Mouse (Mus musculus) ES-CJ7 (cell line): ENCODE measurements around the gene Magi1.

Experiments
- DNase-seq: peaks from one replicate; pipeline ENCODE4 v3.0.0; 2011; ENCODE audit warnings: low read depth, low spot score

Magi1 gene

DNA sequence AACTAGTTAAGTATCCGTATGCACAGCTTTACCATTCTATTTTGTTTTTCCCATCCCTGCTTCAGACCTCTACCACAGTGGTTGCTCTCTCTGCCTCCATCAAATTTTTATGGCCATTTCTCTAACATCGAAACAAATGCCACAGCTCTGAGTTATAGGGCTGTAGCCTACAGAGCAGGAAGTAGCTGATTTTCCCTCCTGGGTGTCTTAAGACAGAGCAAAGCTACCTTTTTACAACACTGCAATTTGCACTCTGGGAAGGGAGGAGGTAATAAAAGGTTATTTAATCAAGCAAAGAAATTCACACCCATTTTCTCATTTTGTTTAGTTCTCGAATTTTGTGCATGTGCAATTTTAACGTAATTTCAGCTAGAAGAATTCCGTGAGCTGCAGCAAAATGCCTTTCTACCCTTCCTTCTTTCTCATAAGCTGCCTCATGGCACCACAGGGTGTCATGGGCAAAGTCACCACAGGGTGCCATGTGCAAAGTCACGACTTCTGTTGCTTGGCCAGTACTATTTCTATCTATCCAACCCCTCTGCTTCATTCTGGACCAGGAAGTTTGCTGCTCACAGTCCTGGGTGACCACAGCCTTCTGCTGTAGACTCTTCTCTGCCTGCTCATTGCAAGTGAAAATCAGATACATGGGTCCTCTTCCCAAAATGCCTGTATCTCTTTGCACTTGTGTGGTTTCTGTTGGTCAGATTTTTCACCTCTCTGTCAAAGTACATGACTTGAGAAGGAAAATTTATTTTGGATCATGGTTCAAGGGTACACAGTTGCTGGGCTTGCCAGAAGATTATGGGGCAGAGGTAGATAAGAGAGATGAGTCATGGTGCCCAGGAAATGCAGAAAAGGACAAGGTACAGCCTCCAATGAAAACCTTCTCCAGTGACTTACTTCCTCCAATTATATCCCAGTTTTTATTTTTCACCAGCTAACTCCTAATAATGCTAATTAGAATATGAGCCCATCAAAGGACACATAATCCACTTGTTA lies 167.0 kb downstream of the Magi1 start:
- DNase-seq = no peak

DNA sequence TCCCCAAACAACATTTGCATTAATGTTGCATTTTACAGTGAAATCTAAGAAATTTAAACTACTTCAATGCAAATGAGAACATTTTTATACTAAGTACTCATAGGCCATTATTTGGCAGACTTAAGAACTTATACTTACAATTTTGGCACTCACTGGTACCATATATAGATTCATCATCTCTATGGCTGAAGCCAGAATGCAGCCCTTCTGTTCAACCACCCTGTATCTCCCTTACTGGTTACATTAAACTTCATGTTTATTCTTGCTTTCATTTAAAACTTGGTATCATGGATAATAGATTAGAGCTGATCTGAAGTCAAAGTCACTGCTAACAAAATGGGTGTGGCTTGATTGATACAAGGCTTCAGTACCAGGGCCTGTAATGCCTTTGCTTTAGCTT lies 171.9 kb downstream of the Magi1 start:
- no peak for DNase-seq

- DNase-seq = no peak
These were observed 176.2 kb downstream of the Magi1 start for GRCm38 (mm10) chr6:94107401-94108107.

DNA sequence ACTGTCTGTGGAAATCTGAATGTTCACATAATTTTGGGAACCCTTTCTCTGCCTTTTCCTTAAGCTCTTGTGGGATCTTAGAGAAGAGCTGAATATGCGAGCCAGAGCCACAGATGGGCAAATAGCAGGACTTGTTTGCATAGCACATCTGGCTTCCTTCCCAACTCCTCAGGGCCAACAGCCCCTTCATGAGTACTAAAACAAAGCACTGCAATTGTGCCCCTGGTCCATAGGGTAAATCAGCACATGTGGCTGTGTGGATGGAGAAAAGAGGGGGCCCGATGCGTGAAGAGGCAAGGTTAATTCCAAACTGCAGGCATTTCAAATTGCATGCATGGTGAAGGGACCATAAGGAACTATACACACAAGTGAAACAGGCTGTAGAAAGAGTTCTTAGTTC lies 180.1 kb downstream of the Magi1 start:
- DNase-seq = no peak

GRCm38 (mm10) chr6:94101256-94101655 lies 182.5 kb downstream of the Magi1 start:
- DNase-seq = no peak

DNA sequence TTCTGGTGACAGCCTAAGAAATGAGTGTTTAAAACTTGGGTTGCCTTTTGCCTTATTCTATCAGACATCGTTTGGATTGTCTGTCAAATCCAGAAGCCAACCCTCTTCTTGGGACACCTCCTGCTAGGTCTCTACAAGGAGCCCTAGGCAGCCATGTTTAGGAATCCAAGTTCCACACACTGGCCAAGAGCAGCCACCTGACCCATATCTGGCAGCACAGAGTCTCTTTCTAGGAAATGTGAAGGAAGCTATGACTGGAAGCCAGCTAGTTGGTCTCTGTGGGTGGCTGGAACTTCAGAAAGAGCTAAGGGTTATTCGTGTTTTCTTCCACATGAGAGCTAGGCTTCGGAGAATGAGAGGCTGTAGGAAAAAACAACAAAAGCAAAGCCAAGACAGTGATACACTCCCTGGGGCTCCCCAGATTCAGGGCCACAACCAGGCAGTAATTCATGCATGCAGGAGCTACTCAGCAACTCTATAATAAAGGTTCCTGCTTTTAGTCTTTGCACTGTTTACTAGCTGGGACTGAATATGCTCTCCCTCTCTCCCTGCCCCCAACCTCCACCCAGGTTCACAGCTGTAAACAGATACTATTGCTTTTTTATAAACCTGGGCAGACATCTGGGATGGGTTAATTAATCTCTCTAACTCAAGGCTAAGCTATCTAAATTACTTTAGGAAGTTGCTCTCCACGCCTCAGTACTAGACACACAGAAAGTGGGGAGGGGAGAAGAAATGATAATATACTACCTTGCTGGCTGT lies 188.6 kb downstream of the Magi1 start:
- no peak for DNase-seq

- DNase-seq = no peak
These were observed 190.6 kb downstream of the Magi1 start for GRCm38 (mm10) chr6:94092969-94093597.

DNA sequence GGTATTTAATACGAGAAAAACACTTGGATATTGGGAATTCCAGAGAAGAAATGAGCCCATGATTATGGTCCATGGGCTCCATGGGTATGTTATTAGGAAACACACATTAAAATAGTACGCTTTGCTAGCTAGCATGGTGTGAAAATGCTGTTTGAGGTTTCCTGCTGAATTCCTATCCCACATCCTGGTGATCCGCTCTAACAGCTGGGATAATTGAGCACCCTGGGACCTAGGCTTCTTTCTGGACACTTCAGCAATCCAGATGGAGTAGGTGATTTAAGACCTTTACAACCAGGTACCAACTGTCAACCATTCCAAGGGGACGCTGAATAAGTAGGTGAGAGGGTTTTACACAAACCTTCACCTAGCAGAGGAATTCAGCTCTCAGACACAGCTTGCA lies 191.2 kb downstream of the Magi1 start:
- no peak for DNase-seq

- no peak for DNase-seq
These were observed 196.9 kb downstream of the Magi1 start for GRCm38 (mm10) chr6:94086855-94087254.

- no peak for DNase-seq
These were observed 199.0 kb downstream of the Magi1 start for GRCm38 (mm10) chr6:94084752-94085151.

DNA sequence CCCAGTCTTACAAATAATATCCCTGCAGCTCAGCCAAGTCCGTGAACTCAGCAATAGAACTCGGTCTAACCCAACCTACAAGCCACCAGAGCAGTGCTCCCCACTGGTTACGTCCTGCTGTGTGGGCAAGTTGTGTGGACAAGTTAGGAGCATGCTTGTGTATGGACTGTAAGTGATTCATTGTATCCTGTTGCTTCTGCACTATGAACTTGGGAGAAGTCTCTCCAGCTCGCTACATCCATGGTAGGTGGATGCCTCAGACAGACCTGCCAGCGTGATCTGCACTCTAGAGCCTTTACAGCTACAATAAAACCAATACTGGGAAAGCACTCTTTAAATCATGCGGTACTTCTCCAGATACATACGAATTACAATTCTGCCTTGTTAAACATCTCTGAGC lies 200.3 kb downstream of the Magi1 start:
- DNase-seq = no peak

DNA sequence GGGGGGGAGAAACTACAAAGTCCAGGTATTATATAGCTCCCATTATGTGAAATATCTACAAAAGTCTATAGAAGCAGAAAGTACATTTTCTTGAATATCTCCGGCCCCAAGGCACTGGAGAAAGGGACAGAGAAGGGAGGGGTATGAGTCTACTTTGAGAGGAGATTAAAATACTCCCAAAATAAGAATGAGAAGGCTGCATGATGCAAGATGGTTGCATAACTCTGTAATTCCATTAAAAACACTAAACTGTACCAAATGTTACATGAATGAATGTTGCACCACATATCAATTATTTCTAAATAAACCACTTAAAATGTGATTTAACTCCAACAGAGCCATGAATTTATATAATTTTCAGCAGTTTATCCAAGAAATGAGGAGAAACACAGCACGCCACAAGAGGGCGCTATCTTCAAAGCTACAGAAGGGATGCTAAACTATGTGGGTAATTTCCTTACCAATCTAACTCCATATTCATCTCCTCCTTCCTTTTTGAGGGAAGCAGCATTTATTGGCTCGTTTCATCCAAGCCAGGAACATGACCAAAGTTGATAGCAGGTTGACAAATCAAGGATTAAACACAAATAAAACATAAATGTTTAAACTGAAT lies 202.7 kb downstream of the Magi1 start:
- DNase-seq = peak; percentile 66

GRCm38 (mm10) chr6:94078934-94079333 lies 204.8 kb downstream of the Magi1 start:
- peak; percentile 30 for DNase-seq

DNA sequence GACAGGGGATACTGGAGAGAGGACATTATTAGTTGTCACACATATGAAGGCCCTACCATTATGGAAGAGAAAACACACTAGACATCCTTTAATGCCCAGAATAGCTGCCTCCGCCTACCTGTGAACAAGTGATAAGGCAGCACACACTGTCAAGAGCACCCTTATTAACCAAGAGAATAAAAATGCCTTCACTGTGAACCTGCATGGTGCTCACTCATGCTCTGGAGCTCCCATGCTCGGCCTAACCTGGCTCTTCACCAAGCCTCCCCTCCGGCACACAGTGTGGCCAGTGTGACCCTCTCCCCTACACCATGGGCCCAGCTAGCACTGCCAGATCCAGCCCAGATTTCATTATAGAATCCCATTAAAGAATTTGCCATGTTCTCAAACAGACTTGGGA lies 206.7 kb downstream of the Magi1 start:
- no peak for DNase-seq

DNA sequence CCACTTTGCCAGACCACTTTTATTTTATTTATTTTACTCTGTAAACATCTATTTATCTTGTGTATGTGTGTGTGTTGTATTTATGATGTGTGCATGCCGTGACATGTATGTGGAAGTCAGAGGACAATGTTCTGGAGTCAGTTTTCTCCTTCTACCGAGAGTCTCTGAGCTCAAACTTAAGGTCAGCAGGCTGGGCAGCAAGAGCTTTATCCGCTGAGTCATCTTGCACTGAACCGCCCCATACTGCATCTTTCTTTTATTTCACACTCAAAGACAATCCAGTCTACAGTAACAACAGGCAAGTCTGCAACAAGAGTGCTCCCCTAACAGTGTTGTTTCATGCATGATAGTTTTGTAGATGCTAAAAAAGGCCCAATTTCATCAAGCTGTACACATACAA lies 207.7 kb downstream of the Magi1 start:
- no peak for DNase-seq

DNA sequence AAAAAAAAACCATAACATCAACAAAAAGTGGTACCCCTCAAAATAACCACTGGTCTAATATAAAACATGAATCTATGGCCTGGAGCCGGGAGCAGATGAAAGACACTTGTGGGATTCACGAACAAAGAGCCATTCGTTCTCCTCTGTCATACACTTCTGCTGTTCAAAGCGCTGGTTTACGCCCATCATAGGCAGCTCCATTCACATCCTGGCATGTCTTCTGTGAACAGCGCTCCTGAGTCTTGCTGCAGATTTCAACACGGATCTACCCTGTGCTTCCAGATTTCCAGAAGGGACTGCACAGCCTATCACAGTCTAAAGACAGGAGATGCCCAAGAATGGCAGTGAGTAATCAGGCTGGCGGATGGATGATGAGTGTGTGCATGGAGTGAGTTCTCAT lies 208.5 kb downstream of the Magi1 start:
- DNase-seq = no peak

GRCm38 (mm10) chr6:94071676-94072075 lies 212.0 kb downstream of the Magi1 start:
- no peak for DNase-seq

DNA sequence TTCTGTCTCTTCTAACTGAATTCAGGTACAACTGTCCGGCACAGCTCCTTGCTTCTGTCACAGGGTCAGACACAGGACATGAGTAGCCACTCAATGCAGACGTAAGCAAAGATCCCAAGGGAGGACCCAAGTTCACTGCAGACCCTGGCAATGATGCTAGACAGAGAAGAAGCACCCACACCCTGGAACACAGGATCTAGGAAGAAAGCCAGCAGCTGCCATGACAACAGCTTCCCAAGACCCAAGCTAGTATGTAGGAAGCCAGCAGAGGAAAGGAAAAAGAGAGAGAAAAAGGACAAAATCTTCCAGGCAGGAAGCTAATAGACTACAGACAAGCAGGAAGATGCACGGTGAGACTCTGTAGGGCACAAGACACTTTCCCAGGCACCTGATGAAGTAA lies 213.0 kb downstream of the Magi1 start:
- DNase-seq = no peak

DNA sequence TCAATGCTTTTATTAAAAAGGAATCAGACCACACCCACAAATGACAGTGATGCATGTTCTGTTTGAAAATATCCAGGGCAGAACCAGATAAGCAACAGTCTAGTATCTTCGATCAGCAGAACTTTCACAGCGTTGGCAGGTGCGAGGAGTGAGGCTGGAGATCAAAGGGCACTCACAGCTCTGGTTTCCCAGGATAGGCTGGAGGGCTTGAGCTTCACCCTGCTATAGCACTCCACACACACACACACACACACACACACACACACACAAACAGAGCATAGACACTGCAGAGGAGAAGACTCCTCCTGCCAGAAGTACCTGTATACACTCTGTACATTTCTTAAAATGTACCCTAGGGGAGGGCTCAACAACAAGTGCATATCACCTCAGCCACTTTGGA lies 214.3 kb downstream of the Magi1 start:
- no peak for DNase-seq

DNA sequence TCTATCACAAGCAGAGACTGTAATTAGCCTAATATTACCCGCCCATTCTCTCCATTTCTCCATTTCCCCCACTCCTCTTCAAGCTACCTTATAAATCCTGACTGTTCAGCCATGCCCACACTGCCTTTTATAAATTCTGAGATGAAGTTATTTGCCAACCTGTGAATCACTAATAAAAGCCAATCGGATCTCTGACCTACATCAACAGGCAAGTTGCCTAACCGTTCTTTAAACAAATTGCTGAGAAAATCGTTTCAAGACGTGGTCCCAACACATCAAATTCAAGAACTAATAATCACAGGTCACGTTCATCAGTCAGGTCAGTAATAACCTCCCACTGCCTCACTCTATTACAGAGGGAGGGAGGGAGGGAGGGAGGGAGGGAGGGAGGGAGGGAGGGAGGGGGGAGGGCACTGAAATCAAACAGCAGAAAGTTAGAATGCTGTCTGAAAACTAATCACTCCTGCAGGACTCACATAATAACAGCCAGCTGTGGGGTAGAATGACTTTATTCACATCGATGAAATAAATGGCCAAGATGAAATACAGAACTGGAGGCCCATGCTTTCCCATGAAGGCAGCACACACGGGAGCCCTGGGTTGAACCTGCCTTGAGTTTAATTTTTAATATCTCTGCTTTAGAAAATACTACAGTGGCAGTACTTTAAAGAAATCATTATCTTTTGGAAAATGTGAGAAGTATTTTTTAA lies 215.8 kb downstream of the Magi1 start:
- DNase-seq = no peak

DNA sequence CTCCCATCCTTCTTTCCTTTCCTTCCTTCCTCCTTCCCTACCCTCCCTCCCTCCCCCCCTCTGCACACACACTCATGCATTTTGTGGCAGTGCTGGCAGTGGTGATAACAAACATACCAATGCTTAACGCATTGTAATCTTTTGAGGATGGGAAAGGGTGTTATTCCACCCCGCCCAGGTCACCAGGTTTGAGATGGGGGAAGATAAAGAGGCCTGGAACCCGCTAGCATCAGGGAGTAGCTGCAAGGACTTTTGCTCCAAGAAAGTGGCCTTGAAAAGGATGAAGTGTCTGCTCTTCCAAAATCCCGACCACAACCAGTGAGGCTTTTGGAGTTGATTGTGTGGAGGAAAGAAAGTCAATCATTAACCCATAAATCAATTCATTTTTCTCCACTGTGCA lies 218.9 kb downstream of the Magi1 start:
- DNase-seq = no peak
